Mouse (Mus musculus): ENCODE results near the gene Mt4.
"Not testable (repeated sequence)": the region's sequence is repeated elsewhere in the genome, so short reads cannot be mapped to it uniquely, and the experiment has no call there.

The Mt4 gene

GRCm38 (mm10) chr8:94136933-94137332 lies at the start of gene Mt4:
TSS of gene Mt4 (plus strand) at chr8:94137197.
- no peak for DNase-seq

GRCm38 (mm10) chr8:94087964-94088363 lies 49.0 kb upstream of the Mt4 start:
- no peak for DNase-seq

GRCm38 (mm10) chr8:94089715-94090114 lies 47.3 kb upstream of the Mt4 start:
- DNase-seq: no peak

- no peak for DNase-seq
Observed at GRCm38 (mm10) chr8:94092848-94093247, 44.1 kb upstream of the Mt4 start.

- DNase-seq: no peak
Observed at GRCm38 (mm10) chr8:94094281-94094680, 42.7 kb upstream of the Mt4 start.

- peak; percentile 99 for DNase-seq
Observed at GRCm38 (mm10) chr8:94098081-94098974, 38.7 kb upstream of the Mt4 start, which contains the start of gene Bbs2. TSS of gene Bbs2 (minus strand) at chr8:94098928.

GRCm38 (mm10) chr8:94098996-94099395 lies 38.0 kb upstream of the Mt4 start:
- no peak for DNase-seq

- no peak for DNase-seq
Observed at GRCm38 (mm10) chr8:94104146-94104545, 32.9 kb upstream of the Mt4 start.

- DNase-seq: no peak
Observed at GRCm38 (mm10) chr8:94107871-94108270, 29.1 kb upstream of the Mt4 start.

- no peak for DNase-seq
Observed at GRCm38 (mm10) chr8:94109396-94109795, 27.6 kb upstream of the Mt4 start.

- no peak for DNase-seq
Observed at GRCm38 (mm10) chr8:94109835-94110234, 27.2 kb upstream of the Mt4 start.

GRCm38 (mm10) chr8:94110526-94111177 lies 26.3 kb upstream of the Mt4 start:
- DNase-seq: no peak

- DNase-seq: no peak
Observed at GRCm38 (mm10) chr8:94113435-94113834, 23.6 kb upstream of the Mt4 start.

GRCm38 (mm10) chr8:94113972-94114371 lies 23.0 kb upstream of the Mt4 start:
- no peak for DNase-seq

- no peak for DNase-seq
Observed at GRCm38 (mm10) chr8:94118776-94119430, 18.1 kb upstream of the Mt4 start.

- DNase-seq: no peak
Observed at GRCm38 (mm10) chr8:94121625-94122024, 15.4 kb upstream of the Mt4 start.

GRCm38 (mm10) chr8:94122711-94123468 lies 14.1 kb upstream of the Mt4 start:
- DNase-seq: no peak

- DNase-seq: no peak
Observed at GRCm38 (mm10) chr8:94127711-94128110, 9.3 kb upstream of the Mt4 start.

- DNase-seq: no peak
Observed at GRCm38 (mm10) chr8:94129133-94129789, 7.7 kb upstream of the Mt4 start.

- DNase-seq: no peak
Observed at GRCm38 (mm10) chr8:94130126-94130525, 6.9 kb upstream of the Mt4 start.

GRCm38 (mm10) chr8:94132096-94132495 lies 4.9 kb upstream of the Mt4 start:
- DNase-seq: no peak

GRCm38 (mm10) chr8:94134601-94135000 lies 2.4 kb upstream of the Mt4 start:
- DNase-seq: not testable (repeated sequence)

Data from thymus, postnatal 4 days (tissue).